Mouse (Mus musculus): ENCODE results near the gene Krt13.

- TF ChIP-seq CTCF (conservative IDR thresholded peaks at IDR 0.05; ENCODE audit: low read length) (no peak), POU5F1 (IDR thresholded peaks at IDR 0.05; ENCODE audit: borderline replicate concordance, low read length) (no peak)
Observed at GRCm38 (mm10) chr11:100145858-100146560, 24.6 kb upstream of the Krt13 start.

Measured in E14TG2a.4 (cell line).